Mouse (Mus musculus): ENCODE measurements at regions not wholly inside any gene's neighbourhood (a gene's known extent, or its start where the extent isn't known, plus 50 kb on each side); places are given as distances from the start of the nearest gene placed in this dataset.

DNA sequence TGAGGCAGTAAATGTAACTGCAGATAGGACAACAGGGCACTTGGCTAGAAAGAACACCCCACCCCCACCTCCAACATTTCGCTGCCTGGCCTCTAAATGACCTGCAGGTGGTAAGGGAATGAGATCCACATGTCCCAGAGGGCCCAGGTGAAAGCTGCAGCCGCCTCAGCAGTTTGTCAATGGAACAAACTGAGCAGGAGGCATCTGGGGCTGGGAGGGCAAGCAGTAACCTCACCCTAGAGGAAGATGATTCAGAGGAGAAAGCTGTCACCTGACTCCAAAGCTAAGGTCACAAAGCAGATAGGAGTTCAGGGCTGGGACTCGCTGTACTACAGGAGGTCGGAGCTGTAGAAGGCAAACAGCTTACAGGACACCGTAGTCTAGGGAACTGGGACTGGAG, 955.7 kb downstream of the Synb start:
- Histone ChIP-seq H3K4me1 (ENCODE audit: insufficient read depth) (no peaks in the 10 kb centered on the region), H3K27ac (ENCODE audit: low read depth) (no peak overlapping the region), H3K36me3 (ENCODE audit: insufficient read depth) (no peaks in the 10 kb centered on the region), H3K9ac (no peak overlapping the region), H3K9me3 (ENCODE audit: low read depth, low read length) (no peaks in the 10 kb centered on the region), H3K4me2 (no peak overlapping the region), H3K4me3 (ENCODE audit: low read depth, low read length) (no peak overlapping the region), H3K27me3 (ENCODE audit: insufficient read depth, low read length) (no peaks in the 10 kb centered on the region)
- TF ChIP-seq CTCF (IDR thresholded peaks at IDR 0.05; ENCODE audit: low read depth), result no peak
- ATAC-seq (ENCODE audit: insufficient read depth) (no peak), DNase-seq (no peak)
- 28% methylated on average over 5 of the region's 5 CpGs for WGBS

DNA sequence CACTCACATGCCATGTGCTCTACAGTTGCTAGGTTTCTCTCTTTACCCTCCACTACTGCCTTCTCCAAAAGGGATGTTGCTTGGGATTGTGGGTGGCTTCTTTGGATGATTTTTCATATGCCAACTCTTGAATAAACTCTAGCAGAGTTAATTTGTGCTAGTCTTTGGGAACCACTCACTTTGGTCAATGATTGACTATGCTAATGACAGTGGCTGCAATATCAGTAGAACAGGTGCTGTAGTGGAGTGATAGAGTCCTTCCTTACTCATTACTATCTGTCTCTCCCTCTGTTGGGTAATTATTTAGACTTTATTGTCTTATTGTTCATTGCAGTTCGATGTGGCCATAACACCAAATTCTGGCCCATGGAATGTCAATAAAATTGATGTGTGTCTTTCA, 969.0 kb downstream of the Synb start:
- no peak overlapping the region for H3K4me3 ChIP-seq (ENCODE audit: low read depth, low read length)
- DNase-seq (no peak), ATAC-seq (ENCODE audit: insufficient read depth) (no peak)
- 89% methylated on average over 1 of the region's 1 CpGs for WGBS
- no peak overlapping the region for H3K4me2 ChIP-seq
- H3K27ac ChIP-seq (ENCODE audit: low read depth), result no peak overlapping the region
- no peak for TF ChIP-seq CTCF (IDR thresholded peaks at IDR 0.05; ENCODE audit: low read depth)
- H3K4me1 ChIP-seq (ENCODE audit: insufficient read depth), result no peaks in the 10 kb centered on the region
- H3K27me3 ChIP-seq (ENCODE audit: insufficient read depth, low read length), result no peaks in the 10 kb centered on the region
- no peaks in the 10 kb centered on the region for H3K36me3 ChIP-seq (ENCODE audit: insufficient read depth)
- no peak overlapping the region for H3K9ac ChIP-seq
- H3K9me3 ChIP-seq (ENCODE audit: low read depth, low read length), result no peaks in the 10 kb centered on the region

DNA sequence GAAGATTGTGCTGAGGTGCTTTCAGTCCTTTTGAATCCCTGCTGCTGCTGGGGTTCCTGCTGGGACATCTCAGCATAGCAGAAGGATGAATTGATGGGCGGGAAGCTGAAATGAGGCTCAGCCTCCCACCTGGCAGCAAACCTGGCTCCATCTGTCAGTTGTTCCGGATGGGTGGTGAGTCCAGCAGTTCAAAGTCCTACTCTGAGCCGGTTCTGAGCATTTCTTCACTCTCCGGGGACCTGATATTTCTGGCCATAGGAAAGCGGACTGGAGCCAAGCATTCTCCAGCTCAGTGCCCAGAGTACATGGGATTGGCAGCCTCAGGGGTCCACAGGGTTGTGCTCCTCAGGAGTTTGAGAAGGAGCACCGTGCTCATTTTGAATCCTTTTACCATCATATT, 971.1 kb downstream of the Synb start:
- no peaks in the 10 kb centered on the region for H3K36me3 ChIP-seq (ENCODE audit: insufficient read depth)
- H3K4me1 ChIP-seq (ENCODE audit: insufficient read depth), result no peaks in the 10 kb centered on the region
- H3K27ac ChIP-seq (ENCODE audit: low read depth), result no peak overlapping the region
- TF ChIP-seq CTCF (IDR thresholded peaks at IDR 0.05; ENCODE audit: low read depth), result no peak
- no peak for ATAC-seq (ENCODE audit: insufficient read depth)
- H3K4me2 ChIP-seq, result no peak overlapping the region
- no peak for DNase-seq
- 55% methylated on average over 6 of the region's 6 CpGs for WGBS
- H3K9me3 ChIP-seq (ENCODE audit: low read depth, low read length), result no peaks in the 10 kb centered on the region
- H3K27me3 ChIP-seq (ENCODE audit: insufficient read depth, low read length), result no peaks in the 10 kb centered on the region
- H3K9ac ChIP-seq, result no peak overlapping the region
- no peak overlapping the region for H3K4me3 ChIP-seq (ENCODE audit: low read depth, low read length)

DNA sequence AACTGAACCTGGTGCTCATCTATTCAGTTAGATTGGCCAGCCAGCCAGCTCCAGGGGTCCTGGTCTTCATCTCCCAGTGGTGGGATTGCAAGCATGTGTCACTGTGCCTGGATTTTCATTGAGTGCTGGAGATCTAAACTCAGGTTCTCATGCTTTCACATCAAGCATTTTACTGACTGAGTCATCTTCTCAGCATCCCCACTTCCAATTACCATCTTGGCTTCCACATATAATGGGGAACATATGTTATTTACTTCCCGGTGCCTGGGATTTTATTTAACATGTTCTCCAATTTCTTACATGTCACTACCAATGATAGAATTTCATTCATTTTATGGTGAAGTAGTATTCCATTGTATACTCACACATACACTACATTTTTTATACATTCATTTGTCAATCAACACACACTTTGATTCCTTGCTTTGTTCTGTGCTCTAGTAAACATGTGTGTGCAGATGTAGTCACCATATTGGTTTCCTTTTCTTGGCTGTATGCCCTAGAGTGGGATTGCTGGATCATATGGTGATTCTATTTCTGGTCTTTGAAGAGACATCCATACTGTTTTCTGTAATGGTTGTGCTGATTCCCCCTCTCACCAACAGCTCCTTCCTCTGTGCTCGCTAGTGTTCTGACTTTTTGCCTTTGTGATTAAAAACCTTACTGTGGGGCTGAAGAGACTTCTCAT, 986.0 kb downstream of the Synb start:
- H3K27me3 ChIP-seq (ENCODE audit: insufficient read depth, low read length), result no peaks in the 10 kb centered on the region
- 77% methylated on average over 2 of the region's 2 CpGs for WGBS
- H3K27ac ChIP-seq (ENCODE audit: low read depth), result no peak overlapping the region
- no peaks in the 10 kb centered on the region for H3K36me3 ChIP-seq (ENCODE audit: insufficient read depth)
- TF ChIP-seq CTCF (IDR thresholded peaks at IDR 0.05; ENCODE audit: low read depth), result no peak
- peak; percentile 17 for DNase-seq
- H3K9ac ChIP-seq, result no peak overlapping the region
- no peaks in the 10 kb centered on the region for H3K9me3 ChIP-seq (ENCODE audit: low read depth, low read length)
- H3K4me2 ChIP-seq, result no peak overlapping the region
- ATAC-seq (ENCODE audit: insufficient read depth), result no peak
- no peaks in the 10 kb centered on the region for H3K4me1 ChIP-seq (ENCODE audit: insufficient read depth)
- no peak overlapping the region for H3K4me3 ChIP-seq (ENCODE audit: low read depth, low read length)

DNA sequence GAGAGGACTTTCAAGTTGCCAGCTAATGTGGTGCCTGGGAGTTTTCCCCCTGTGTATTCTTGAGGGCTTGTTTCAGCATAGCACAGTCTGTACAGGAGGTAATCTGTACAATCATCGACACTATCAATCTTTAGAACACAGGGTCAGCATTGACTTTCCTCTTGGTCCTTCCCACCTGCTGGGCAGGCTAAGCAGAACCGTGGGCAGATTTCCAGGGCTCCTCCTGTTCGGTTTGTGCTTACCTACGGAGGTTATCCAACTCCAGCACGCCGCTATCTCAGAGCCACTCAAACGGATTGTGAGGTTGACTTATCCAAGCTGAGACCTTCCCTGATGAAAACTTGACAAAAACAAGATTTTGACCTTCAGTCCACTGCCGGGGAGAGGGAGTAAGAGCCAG, 988.9 kb downstream of the Synb start:
- no peak for TF ChIP-seq CTCF (IDR thresholded peaks at IDR 0.05; ENCODE audit: low read depth)
- Histone ChIP-seq H3K27ac (ENCODE audit: low read depth) (no peak overlapping the region), H3K27me3 (ENCODE audit: insufficient read depth, low read length) (no peaks in the 10 kb centered on the region), H3K4me1 (ENCODE audit: insufficient read depth) (no peaks in the 10 kb centered on the region), H3K4me3 (ENCODE audit: low read depth, low read length) (no peak overlapping the region), H3K4me2 (no peak overlapping the region), H3K9me3 (ENCODE audit: low read depth, low read length) (no peaks in the 10 kb centered on the region), H3K9ac (no peak overlapping the region), H3K36me3 (ENCODE audit: insufficient read depth) (no peaks in the 10 kb centered on the region)
- DNase-seq (no peak), ATAC-seq (ENCODE audit: insufficient read depth) (no peak)
- 70% methylated on average over 8 of the region's 8 CpGs for WGBS

DNA sequence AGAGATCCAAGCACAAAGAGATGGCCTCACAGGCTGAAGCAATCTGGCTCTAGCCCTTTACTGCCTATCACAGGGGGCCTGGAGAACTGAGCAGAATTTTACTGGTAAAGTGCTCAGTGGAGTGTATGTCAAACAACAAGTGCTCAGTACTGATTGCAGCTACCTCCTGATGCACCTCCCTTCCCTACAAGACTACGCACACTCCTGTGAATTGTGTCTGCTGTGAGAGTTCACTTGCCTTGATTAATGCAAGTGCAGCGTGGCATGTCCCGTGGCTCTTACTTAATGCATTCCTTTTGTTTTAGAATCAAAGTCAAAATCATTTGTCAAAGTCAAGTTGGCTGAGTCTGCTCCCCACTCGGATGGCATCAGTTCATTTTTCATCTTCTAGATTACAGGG, 992.4 kb downstream of the Synb start:
- ATAC-seq (ENCODE audit: insufficient read depth), result peak; percentile 35; the same call in 1 of the 2 replicates
- Histone ChIP-seq H3K27me3 (ENCODE audit: insufficient read depth, low read length) (no peaks in the 10 kb centered on the region), H3K27ac (ENCODE audit: low read depth) (no peak overlapping the region), H3K9ac (no peak overlapping the region), H3K9me3 (ENCODE audit: low read depth, low read length) (no peaks in the 10 kb centered on the region), H3K4me3 (ENCODE audit: low read depth, low read length) (no peak overlapping the region), H3K36me3 (ENCODE audit: insufficient read depth) (no peaks in the 10 kb centered on the region), H3K4me2 (no peak overlapping the region), H3K4me1 (ENCODE audit: insufficient read depth) (no peaks in the 10 kb centered on the region)
- DNase-seq, result peak; percentile 5
- WGBS, result 15% methylated on average over 4 of the region's 4 CpGs
- TF ChIP-seq CTCF (IDR thresholded peaks at IDR 0.05; ENCODE audit: low read depth), result no peak

DNA sequence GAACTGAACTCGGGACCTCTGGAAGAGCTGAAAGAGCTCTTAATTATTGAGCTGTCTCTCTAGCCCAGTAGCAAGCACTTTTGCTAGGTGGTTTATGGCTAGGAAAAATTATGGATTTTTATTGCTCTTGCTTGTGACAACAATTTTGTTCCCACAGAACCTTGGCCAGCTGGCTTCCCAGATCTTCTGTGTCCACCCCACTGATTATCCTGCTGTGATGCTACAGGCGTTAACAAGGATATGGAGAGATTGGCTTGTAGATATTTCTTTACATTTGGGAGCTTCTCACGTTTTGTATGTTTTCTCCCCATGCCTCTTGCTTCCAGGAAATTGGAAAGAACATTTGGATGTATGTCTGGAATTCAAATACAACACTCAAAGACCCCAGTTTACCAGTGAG, 1008.6 kb downstream of the Synb start:
- Histone ChIP-seq H3K9me3 (ENCODE audit: low read depth, low read length) (no peaks in the 10 kb centered on the region), H3K4me3 (ENCODE audit: low read depth, low read length) (no peak overlapping the region), H3K27me3 (ENCODE audit: insufficient read depth, low read length) (no peaks in the 10 kb centered on the region), H3K27ac (ENCODE audit: low read depth) (no peak overlapping the region), H3K4me2 (no peak overlapping the region), H3K36me3 (ENCODE audit: insufficient read depth) (no peaks in the 10 kb centered on the region), H3K4me1 (ENCODE audit: insufficient read depth) (no peaks in the 10 kb centered on the region), H3K9ac (no peak overlapping the region)
- ATAC-seq (ENCODE audit: insufficient read depth) (no peak), DNase-seq (no peak)
- TF ChIP-seq CTCF (IDR thresholded peaks at IDR 0.05; ENCODE audit: low read depth), result no peak
- WGBS, result 69% methylated on average over 3 of the region's 3 CpGs

DNA sequence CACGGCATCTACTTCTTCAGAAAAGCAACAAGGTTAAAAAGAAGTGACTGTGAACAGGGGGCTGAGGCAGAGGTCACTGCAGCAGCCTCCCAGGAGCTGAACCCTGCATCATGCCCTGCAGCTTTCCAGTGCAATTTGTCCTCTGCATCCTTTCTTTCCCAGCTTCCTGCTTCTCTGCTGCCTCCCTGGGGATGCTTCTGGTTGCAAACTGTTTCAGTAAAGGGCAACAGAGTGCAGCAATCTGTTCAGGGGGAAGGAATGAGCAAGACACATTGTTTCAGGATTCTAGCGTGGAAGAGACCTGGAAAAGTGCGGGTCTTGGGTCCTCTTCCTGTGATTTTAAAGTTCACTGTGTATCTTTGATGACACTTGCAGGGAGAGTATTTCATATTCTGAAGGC, 1032.7 kb downstream of the Synb start:
- DNase-seq, result no peak
- ATAC-seq (ENCODE audit: insufficient read depth), result no peak
- H3K9ac ChIP-seq, result no peak overlapping the region

More for the DNA sequence above, 1032.7 kb downstream of the Synb start:
- Histone ChIP-seq H3K36me3 (ENCODE audit: insufficient read depth) (no peaks in the 10 kb centered on the region), H3K4me1 (ENCODE audit: insufficient read depth) (no peaks in the 10 kb centered on the region), H3K4me2 (no peak overlapping the region), H3K27ac (ENCODE audit: low read depth) (no peak overlapping the region), H3K27me3 (ENCODE audit: insufficient read depth, low read length) (no peaks in the 10 kb centered on the region), H3K9me3 (ENCODE audit: low read depth, low read length) (no peaks in the 10 kb centered on the region), H3K4me3 (ENCODE audit: low read depth, low read length) (no peak overlapping the region)
- TF ChIP-seq CTCF (IDR thresholded peaks at IDR 0.05; ENCODE audit: low read depth), result no peak
- WGBS, result 63% methylated on average over 3 of the region's 3 CpGs
